Mouse (Mus musculus) left cerebral cortex, postnatal 25 days (tissue): Measurements from ENCODE around the gene Poll. TPM values are rescaled to one million over a fixed set of nuclear protein-coding genes. Genes with fewer than 3 reads are reported as not detected.

Source experiments
- DNase-seq, 2 experiments: peaks; one replicate each; pipeline ENCODE4 v3.0.0; 2022; ENCODE audit warnings: low spot score in 2 of 2, mixed read lengths in 1 of 2
- intact Hi-C: fragments of 180-260 bp; cut with DNase I; formaldehyde crosslinking; loops from one replicate; pipeline ENCODE4 v1.15.1; 2025
- total RNA-seq, 2 experiments: library from RNA; stranded (reverse); gene quantifications; 2 replicates each; pipeline ENCODE4 v1.2.3; 2021

Gene Poll
- total RNA-seq, 2 experiments from 2014 or later, result 8.6 to 8.7 TPM

- intact Hi-C loops, result loop anchor here (5.0 kb wide), 2 partner anchors 54 to 239 kb away; no protein-coding TSS in a partner anchor
These were observed 18.8 kb downstream of the Poll start for GRCm38 (mm10) chr19:45541409-45542041.

GRCm38 (mm10) chr19:45540657-45541408, 19.5 kb downstream of the Poll start:
- intact Hi-C loops, result loop anchor here (5.0 kb wide), 2 partner anchors 54 to 239 kb away; no protein-coding TSS in a partner anchor

More at GRCm38 (mm10) chr19:45541409-45542041, 18.8 kb downstream of the Poll start:
- peak; percentile 43 to 63 for DNase-seq

DNA sequence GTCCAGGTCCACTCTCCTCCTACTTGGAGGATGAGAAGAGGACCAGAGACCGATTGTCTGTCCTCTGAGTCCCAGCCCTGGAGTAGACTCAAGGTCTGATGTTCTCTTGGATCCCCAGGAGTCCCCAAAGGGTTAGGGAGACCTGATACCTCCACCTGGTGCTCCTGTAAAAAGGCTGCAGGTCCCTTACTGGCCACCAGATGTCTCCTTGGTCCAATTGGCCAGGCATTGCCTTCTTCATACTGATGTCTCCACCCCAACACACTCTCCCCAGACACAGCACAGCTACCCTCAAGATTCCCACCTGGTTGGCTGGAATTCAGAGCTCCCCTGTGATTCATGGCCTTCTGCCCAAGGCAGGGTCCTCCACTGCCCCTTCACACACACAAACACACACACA, 22.8 kb downstream of the Poll start:
- intact Hi-C loops, result no loop called here

More at GRCm38 (mm10) chr19:45540657-45541408, 19.5 kb downstream of the Poll start:
- DNase-seq, result peak in 1 of 2 experiments; percentile 36

DNA sequence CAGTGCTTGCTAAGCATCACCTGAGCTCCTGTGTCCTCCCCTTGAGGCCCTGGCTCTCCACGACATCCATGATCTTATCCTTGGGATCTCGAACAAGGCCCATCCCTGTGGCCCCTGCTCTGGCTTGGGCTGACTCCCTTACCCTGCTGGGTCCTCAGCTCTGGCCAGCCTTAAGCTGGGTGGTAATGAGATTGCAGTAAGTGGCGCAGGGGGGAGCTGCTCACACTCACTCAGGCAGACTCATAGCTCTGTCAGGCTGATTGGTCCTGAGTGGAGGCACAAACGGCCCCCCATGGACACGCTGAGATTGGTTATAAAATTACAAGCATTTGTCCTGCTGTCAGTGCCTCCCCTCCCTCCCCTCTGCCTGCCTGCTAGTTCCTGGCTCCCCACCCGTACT, 24.4 kb downstream of the Poll start:
- no peak for DNase-seq
- intact Hi-C loops, result no loop called here

More for the DNA sequence above, 22.8 kb downstream of the Poll start:
- peak; percentile 45 to 58 for DNase-seq

GRCm38 (mm10) chr19:45535214-45535735, 25.1 kb downstream of the Poll start:
- DNase-seq, result no peak
- intact Hi-C loops, result no loop called here

- DNase-seq, result no peak
- intact Hi-C loops, result no loop called here
These were observed 26.7 kb downstream of the Poll start for GRCm38 (mm10) chr19:45533617-45534016.

GRCm38 (mm10) chr19:45531554-45531953, 28.8 kb downstream of the Poll start:
- intact Hi-C loops, result no loop called here
- DNase-seq, result no peak

GRCm38 (mm10) chr19:45530200-45530995, 29.9 kb downstream of the Poll start:
- no peak for DNase-seq

GRCm38 (mm10) chr19:45529294-45529693, 31.0 kb downstream of the Poll start:
- intact Hi-C loops, result no loop called here

More at GRCm38 (mm10) chr19:45530200-45530995, 29.9 kb downstream of the Poll start:
- intact Hi-C loops, result no loop called here

DNA sequence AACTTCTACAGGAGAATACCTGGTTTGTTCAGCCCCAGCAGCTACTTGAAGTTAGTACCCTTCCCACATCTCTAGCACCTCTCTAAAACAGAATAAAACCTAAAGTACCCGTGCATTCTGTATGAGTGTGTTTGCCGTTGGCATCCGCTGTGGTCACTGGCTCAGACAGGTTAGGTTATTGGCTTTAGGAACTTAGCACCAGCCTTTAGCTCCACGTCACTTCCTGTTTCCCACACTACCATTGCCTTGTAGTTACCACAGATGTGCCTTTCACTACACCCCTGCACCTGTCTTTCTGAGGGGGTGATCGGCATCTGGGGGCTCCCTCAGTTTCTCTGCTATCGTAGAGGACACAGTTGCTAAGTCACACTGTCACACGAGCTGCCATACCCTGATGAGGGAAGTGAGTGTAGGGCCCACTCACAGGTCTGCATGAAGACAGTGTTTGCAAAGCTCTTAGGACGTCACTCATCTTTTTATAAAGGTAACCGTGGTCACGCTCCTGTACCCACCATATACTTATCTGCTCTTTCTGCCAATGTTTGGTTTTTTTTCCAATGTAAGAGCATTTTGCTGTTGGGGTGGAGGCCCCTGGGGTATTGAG, 32.3 kb downstream of the Poll start:
- no peak for DNase-seq
- intact Hi-C loops, result no loop called here

More at GRCm38 (mm10) chr19:45529294-45529693, 31.0 kb downstream of the Poll start:
- no peak for DNase-seq

DNA sequence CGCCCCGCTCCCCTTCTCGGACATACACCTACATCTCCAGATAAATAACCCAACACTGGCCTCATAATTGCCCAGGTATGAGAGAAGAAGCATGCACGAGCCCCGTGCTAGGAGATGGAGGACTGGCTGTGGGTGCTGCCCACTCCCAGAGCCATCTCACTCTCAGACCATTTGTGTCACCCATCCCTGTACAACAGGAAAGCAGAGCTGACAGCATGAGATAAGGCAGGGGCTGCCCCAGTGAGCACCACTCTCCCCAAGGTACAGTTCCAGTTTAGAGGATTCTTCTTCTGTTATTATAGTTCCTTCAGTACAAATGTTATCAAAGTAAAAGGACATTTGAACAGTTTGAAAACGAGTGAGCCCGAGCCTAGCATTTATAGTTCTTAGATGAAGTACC, 32.9 kb downstream of the Poll start:
- no peak for DNase-seq
- intact Hi-C loops, result no loop called here

DNA sequence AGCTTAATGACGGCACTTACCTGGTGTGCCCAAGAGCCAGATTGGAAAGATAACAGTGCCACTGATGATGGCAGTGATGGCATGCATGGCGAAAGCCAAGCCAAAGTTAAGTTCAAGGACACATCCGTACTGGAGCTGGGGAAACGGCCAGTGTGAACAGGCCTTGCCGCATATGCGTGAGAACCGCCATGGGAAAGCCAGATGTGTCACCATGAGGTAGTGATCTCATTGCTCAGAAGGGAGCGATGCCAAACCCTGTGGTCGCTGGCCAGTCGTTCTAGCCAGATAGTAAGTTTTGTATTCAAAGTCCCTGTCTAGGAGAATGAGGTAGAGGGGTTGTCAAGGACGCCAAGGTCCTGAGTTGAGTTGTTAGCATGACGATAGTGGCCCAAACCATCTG, 44.1 kb downstream of the Poll start:
- intact Hi-C loops, result no loop called here
- DNase-seq, result no peak

DNA sequence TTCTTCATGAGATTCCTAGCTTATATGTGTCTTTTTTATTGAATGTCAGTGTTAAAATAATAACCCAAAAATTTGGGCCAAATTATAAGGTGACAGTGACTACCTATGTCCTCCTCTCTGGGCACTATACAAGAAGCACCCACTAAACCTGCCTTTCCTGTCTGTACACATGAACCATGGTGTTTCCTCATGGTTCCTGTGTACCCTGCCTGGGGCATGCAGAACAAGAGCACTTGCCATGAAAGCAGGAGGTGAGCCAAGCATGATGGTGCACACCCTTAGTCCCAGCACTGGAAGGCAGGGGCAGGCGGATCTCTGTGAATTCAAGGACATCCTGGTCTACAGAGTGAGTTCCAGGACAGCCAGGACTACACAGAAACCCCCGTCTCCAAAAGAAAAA, 45.0 kb downstream of the Poll start:
- no peak for DNase-seq
- intact Hi-C loops, result no loop called here

DNA sequence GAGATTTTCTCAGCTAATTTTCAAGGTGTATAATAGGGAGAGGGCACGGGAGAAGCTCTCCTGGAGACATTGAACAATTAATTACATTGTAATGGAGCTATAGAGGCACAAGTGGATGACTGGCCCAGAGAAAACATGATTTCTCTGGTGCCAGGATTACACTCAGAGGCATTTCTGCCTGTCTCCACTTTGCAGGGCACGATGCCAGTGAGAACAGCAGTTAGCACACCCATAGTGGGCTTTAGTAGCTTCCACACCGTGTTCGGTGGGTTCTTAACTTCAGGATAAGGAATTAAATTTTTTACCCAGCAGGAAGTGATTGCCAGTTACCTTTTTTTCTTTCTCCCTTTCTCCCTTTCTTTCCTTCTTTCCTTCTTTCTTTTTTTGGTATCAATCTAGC, 48.9 kb downstream of the Poll start:
- DNase-seq, result no peak
- intact Hi-C loops, result no loop called here

GRCm38 (mm10) chr19:45510680-45511079, 49.7 kb downstream of the Poll start:
- intact Hi-C loops, result no loop called here
- no peak for DNase-seq

GRCm38 (mm10) chr19:45507531-45507930, 52.8 kb downstream of the Poll start:
- intact Hi-C loops, result no loop called here
- DNase-seq, result peak in 1 of 2 experiments; percentile 28

DNA sequence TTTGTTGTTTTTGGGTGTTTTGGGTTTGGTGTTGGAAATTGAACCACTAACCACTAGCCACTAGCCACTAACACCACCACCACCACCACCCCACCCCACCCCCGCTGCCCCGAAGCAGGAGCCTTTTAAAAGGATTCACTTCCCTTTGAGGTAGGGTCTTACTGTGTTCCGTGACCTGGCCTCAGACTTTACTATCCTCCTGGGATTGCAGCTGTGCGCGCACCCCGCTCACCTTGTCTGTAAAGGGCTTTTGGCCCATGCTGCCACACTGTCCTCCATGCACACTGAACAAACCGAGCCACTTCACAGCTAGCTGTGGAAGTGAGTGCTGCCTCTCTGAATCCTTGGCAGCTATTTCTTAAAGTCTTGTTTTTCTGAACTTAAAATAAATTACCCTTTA, 54.9 kb downstream of the Poll start:
- intact Hi-C loops, result no loop called here

More for the DNA sequence above, 54.9 kb downstream of the Poll start:
- no peak for DNase-seq
